Mouse (Mus musculus) CD4-positive helper T cell, adult 2 months (primary cell): ENCODE results near the gene Gm15446.
"Not testable (repeated sequence)": the region's sequence is repeated elsewhere in the genome, so short reads cannot be mapped to it uniquely, and the experiment has no call there.

Experiments used
- DNase-seq: peaks from one replicate; pipeline ENCODE4 v3.0.0-alpha.2; 2012; ENCODE audit warnings: low read depth, missing footprints, low spot score

Gm15446 gene

GRCm38 (mm10) chr5:109923261-109924071 is at the start of gene Gm15446:
Gene Gm15446, plus strand, starts transcription at chr5:109923400.
- DNase-seq: peak; percentile 85

- DNase-seq: peak; percentile 17
These were observed 929 bp downstream of the Gm15446 start for GRCm38 (mm10) chr5:109924129-109924528.

- no peak for DNase-seq
These were observed 1.7 kb downstream of the Gm15446 start for GRCm38 (mm10) chr5:109924936-109925335.

GRCm38 (mm10) chr5:109950281-109950680 is 27.1 kb downstream of the Gm15446 start:
- no peak for DNase-seq

GRCm38 (mm10) chr5:109980743-109981142 is 57.5 kb downstream of the Gm15446 start:
- DNase-seq: not testable (repeated sequence)
